ENCODE assay signal across 9 mouse cellular contexts in genomic region chr5:112655986-112656541, GRCm38 (mm10).
DNase-seq lines count a peak whose midpoint lies in the region; ATAC-seq and TF ChIP-seq lines count a peak whose summit lies in the region.
"Had no signal": no experiment of that assay in that cellular context is flagged by ENCODE, and none has a peak within 500 bp of the region (broad histone marks: within the 10 kb centered on the region; RNA-seq: fewer than 3 reads in every experiment).

No protein-coding gene starts in this region.

- H3K27me3 ChIP-seq in heart, embryonic 13.5 days (replicated peaks) = peaks cover 97% of the 10 kb centered on the region
- H3K27me3 ChIP-seq in embryonic facial prominence, embryonic 10.5 days (replicated peaks; ENCODE audit: low read depth, poor library complexity, severe bottlenecking) = peaks cover 43% of the 10 kb centered on the region
- peaks cover 10% of the 10 kb centered on the region; the same call in 1 of the 2 replicates for H3K27me3 ChIP-seq in hindbrain, embryonic 12.5 days
- no peaks in the 10 kb centered on the region for H3K27me3 ChIP-seq in midbrain, embryonic 14.5 days (ENCODE audit: control insufficient read depth, insufficient read depth, low read length)

- H3K4me3 ChIP-seq in heart, embryonic 13.5 days = no peak overlapping the region
- H3K4me3 ChIP-seq in embryonic facial prominence, embryonic 10.5 days = peak overlapping the region; percentile 47
- peak overlapping the region; percentile 21; the same call in 1 of the 2 replicates for H3K4me3 ChIP-seq in hindbrain, embryonic 12.5 days
- peak overlapping the region; percentile 21 for H3K4me3 ChIP-seq in midbrain, embryonic 14.5 days (replicated peaks; ENCODE audit: low read depth, low read length)
- H3K4me3 ChIP-seq in gastrocnemius, adult 2 months = no peak overlapping the region

- ATAC-seq in heart, embryonic 13.5 days (ENCODE audit: extremely low read depth, insufficient number of reproducible peaks, low FRiP score, low TSS enrichment) = no peak
- ATAC-seq in hindbrain, embryonic 12.5 days (ENCODE audit: low FRiP score) = peak; percentile 55; the same call in 1 of the 2 replicates
- no peak for ATAC-seq in midbrain, embryonic 14.5 days (ENCODE audit: low FRiP score, low TSS enrichment)

- TF ChIP-seq CTCF in gastrocnemius, adult 2 months (IDR thresholded peaks at IDR 0.05) = no peak

- intact Hi-C loops in heart, postnatal 36 days (cut with DNase I) = no loop called here
- intact Hi-C loops in gastrocnemius, adult 2 months (cut with DNase I) = no loop called here

- H3K4me1 ChIP-seq in heart, embryonic 13.5 days = peaks cover 8% of the 10 kb centered on the region
- H3K4me1 ChIP-seq in embryonic facial prominence, embryonic 10.5 days = peaks cover 69% of the 10 kb centered on the region
- peaks cover 26% of the 10 kb centered on the region for H3K4me1 ChIP-seq in hindbrain, embryonic 12.5 days
- peaks cover 27% of the 10 kb centered on the region for H3K4me1 ChIP-seq in midbrain, embryonic 14.5 days (ENCODE audit: control insufficient read depth, insufficient read depth, low read length)

- H3K4me2 ChIP-seq in heart, embryonic 13.5 days = peak overlapping the region; percentile 32
- H3K4me2 ChIP-seq in hindbrain, embryonic 12.5 days (replicated peaks) = peak overlapping the region; percentile 52
- H3K4me2 ChIP-seq in midbrain, embryonic 14.5 days (ENCODE audit: low read length) = peak overlapping the region; percentile 48

- DNase-seq in heart, postnatal 36 days = no peak
- DNase-seq in embryonic facial prominence, embryonic 10.5 days (ENCODE audit: low spot score) = peak; percentile 21
- DNase-seq in midbrain, embryonic 14.5 days = peak; percentile 54
- DNase-seq in adrenal gland, postnatal 14 days = no peak
- DNase-seq in gastrocnemius, adult 2 months = no peak
- no peak for DNase-seq in heart, adult 11 months

- WGBS in heart, embryonic 13.5 days = 2% methylated on average over 15 of the region's 15 CpGs
- 1% methylated on average over 15 of the region's 15 CpGs for WGBS in embryonic facial prominence, embryonic 10.5 days
- 2% methylated on average over 15 of the region's 15 CpGs for WGBS in hindbrain, embryonic 12.5 days
- under 1% methylated on average over 15 of the region's 15 CpGs for WGBS in midbrain, embryonic 14.5 days

- H3K36me3 ChIP-seq in heart, embryonic 13.5 days = no peaks in the 10 kb centered on the region
- H3K36me3 ChIP-seq in embryonic facial prominence, embryonic 10.5 days (replicated peaks) = no peaks in the 10 kb centered on the region
- no peaks in the 10 kb centered on the region for H3K36me3 ChIP-seq in hindbrain, embryonic 12.5 days
- no peaks in the 10 kb centered on the region for H3K36me3 ChIP-seq in midbrain, embryonic 14.5 days (ENCODE audit: control insufficient read depth, insufficient read depth, low read length)

- no peaks in the 10 kb centered on the region for H3K9me3 ChIP-seq in heart, embryonic 13.5 days
- no peaks in the 10 kb centered on the region for H3K9me3 ChIP-seq in embryonic facial prominence, embryonic 10.5 days
- no peaks in the 10 kb centered on the region for H3K9me3 ChIP-seq in hindbrain, embryonic 12.5 days (replicated peaks)
- H3K9me3 ChIP-seq in midbrain, embryonic 14.5 days (ENCODE audit: control insufficient read depth, low read length) = no peaks in the 10 kb centered on the region

- no peak overlapping the region for H3K9ac ChIP-seq in heart, embryonic 13.5 days
- 0 out of 2 replicates have a peak overlapping the region, but pooled peaks have one; percentile 9 for H3K9ac ChIP-seq in hindbrain, embryonic 12.5 days
- no peak overlapping the region for H3K9ac ChIP-seq in midbrain, embryonic 14.5 days (replicated peaks; ENCODE audit: low read length)
- H3K9ac ChIP-seq: liver, embryonic 14.5 days had no signal

- no peak overlapping the region for H3K27ac ChIP-seq in heart, embryonic 13.5 days (replicated peaks)
- H3K27ac ChIP-seq in embryonic facial prominence, embryonic 10.5 days (replicated peaks) = peak overlapping the region; percentile 61; the same call in 1 of the 2 replicates
- peak overlapping the region; percentile 30; the same call in 1 of the 2 replicates for H3K27ac ChIP-seq in hindbrain, embryonic 12.5 days
- peak overlapping the region; percentile 49; the same call in 1 of the 2 replicates for H3K27ac ChIP-seq in midbrain, embryonic 14.5 days (replicated peaks; ENCODE audit: low read depth, low read length)
- no peak overlapping the region for H3K27ac ChIP-seq in gastrocnemius, adult 2 months
- H3K27ac ChIP-seq: liver, embryonic 14.5 days had no signal

Comparison
In these comparisons a context has a peak if more than half of its experiments do, and no peak if none do; other contexts are left out.
1. H3K27ac ChIP-seq: peak in embryonic facial prominence, embryonic 10.5 days (single experiment), hindbrain, embryonic 12.5 days (single experiment) and midbrain, embryonic 14.5 days (single experiment); none in heart, embryonic 13.5 days (single experiment) and gastrocnemius, adult 2 months (single experiment).
2. H3K4me3 ChIP-seq: peak in embryonic facial prominence, embryonic 10.5 days (single experiment), hindbrain, embryonic 12.5 days (single experiment) and midbrain, embryonic 14.5 days (single experiment); none in heart, embryonic 13.5 days (single experiment) and gastrocnemius, adult 2 months (single experiment).
3. DNase-seq: peak in embryonic facial prominence, embryonic 10.5 days (single experiment) and midbrain, embryonic 14.5 days (single experiment); none in heart, postnatal 36 days (0 of 2), adrenal gland, postnatal 14 days (single experiment), gastrocnemius, adult 2 months (single experiment) and heart, adult 11 months (single experiment).
4. Peak in every context shown above with its lines, with median percentiles within 50 percentile points of each other: H3K4me2 ChIP-seq.